Comparison of ENCODE assay signal across 8 mouse cellular contexts in genomic region chr12:25095974-25096639, GRCm38 (mm10). TPM values are rescaled to one million over a fixed set of nuclear protein-coding genes. Genes with fewer than 3 reads are reported as not detected.
A peak's percentile ranks its signal among the peaks of the same experiment; 100 is the strongest.
DNase-seq lines count a peak whose midpoint lies in the region; ATAC-seq and TF ChIP-seq lines count a peak whose summit lies in the region.

No protein-coding gene starts in this region.

- peak; percentile 91 for ATAC-seq in activated CD4-positive, CD25-positive, alpha-beta regulatory T cell, adult 4 months

- H3K4me1 ChIP-seq in cortical plate, adult 2 months (ENCODE audit: control insufficient read depth, insufficient read depth, low read length) = no peaks in the 10 kb centered on the region; the same call in 1 of the 2 replicates

- peak overlapping the region; percentile 92 for H3K4me3 ChIP-seq in cortical plate, adult 2 months (ENCODE audit: insufficient read depth, low read length)
- peak overlapping the region; percentile 65 for H3K4me3 ChIP-seq in left cerebral cortex, adult 2 months
- H3K4me3 ChIP-seq in macrophage (ENCODE audit: inconsistent target) = peak overlapping the region; percentile 96

- TF ChIP-seq POLR2A in cortical plate, adult 2 months (IDR thresholded peaks at IDR 0.05; ENCODE audit: extremely low read depth, insufficient read depth, low read length) = peak; percentile 99

- no peak for TF ChIP-seq CTCF in cortical plate, adult 2 months (IDR thresholded peaks at IDR 0.05; ENCODE audit: extremely low read depth, insufficient read depth, low read length)
- no peak; the same call in 1 of the 2 replicates for TF ChIP-seq CTCF in left cerebral cortex, adult 2 months (IDR thresholded peaks at IDR 0.05)

- H3K27ac ChIP-seq in cortical plate, adult 2 months (ENCODE audit: insufficient read depth, low read length) = peak overlapping the region; percentile 61
- H3K27ac ChIP-seq in left cerebral cortex, adult 2 months = peak overlapping the region; percentile 90
- H3K27ac ChIP-seq in macrophage = peak overlapping the region; percentile 90

- intact Hi-C loops in left cerebral cortex, adult 2 months (cut with DNase I) = loop anchor here (5.0 to 10.0 kb wide), 7 partner anchors 246 to 996 kb away; no protein-coding TSS in a partner anchor

- peak; percentile 94 for DNase-seq in gastrocnemius, adult 8-10 months (ENCODE audit: low spot score in 2 of 2)
- DNase-seq in hindlimb bud, embryonic 11.5 days (ENCODE audit: extremely low spot score, low read depth, low spot score) = peak; percentile 94
- peak; percentile 97 for DNase-seq in left cerebral cortex, adult 2 months (ENCODE audit: extremely low spot score in 1 of 2, low spot score in 2 of 2)
- DNase-seq in retina, postnatal 7 days (ENCODE audit: low read depth, low spot score) = peak; percentile 87
- peak; percentile 96 to 98 for DNase-seq in urinary bladder, adult 18-20 months (ENCODE audit: low spot score in 2 of 2)

- under 1% methylated on average over 37 of the region's 41 CpGs for WGBS in macrophage (ENCODE audit: missing documents)

- H3K79me2 ChIP-seq in macrophage (ENCODE audit: inconsistent target) = peaks cover 39% of the 10 kb centered on the region

- no peaks in the 10 kb centered on the region for H3K36me3 ChIP-seq in macrophage (ENCODE audit: inconsistent target)

RNA-seq across cellular contexts. Expression of gene Id2, which starts 0.8 kb away (rescaled TPM):
- polyA plus RNA-seq in activated CD4-positive, CD25-positive, alpha-beta regulatory T cell, adult 4 months (2017; shearing (Covaris generic)) = 100 to 1,000 TPM; 302 to 334 TPM
- 219 and 224 TPM in 2 replicates for polyA plus RNA-seq in cortical plate, adult 2 months (2012; rRNA removed)
- 1 to 10 TPM; 1.1 to 1.8 (median 1.3) TPM for total RNA-seq in gastrocnemius, adult 8-10 months (2022)
- 100 to 1,000 TPM; 140 to 167 TPM for total RNA-seq in left cerebral cortex, adult 2 months (2021)
- total RNA-seq in macrophage (2018; cell fraction: chromatin; rRNA removed) = 100 to 1,000 TPM in 25 of 26 experiments, 10 to 100 TPM in 1; 83.2 to 456 (median 269) TPM
- total RNA-seq in macrophage (2018; cell fraction: cytosol; rRNA removed) = 100 to 1,000 TPM; 163 to 916 (median 449) TPM
- total RNA-seq in macrophage (2018; cell fraction: nucleus; rRNA removed) = 100 to 1,000 TPM; 117 to 702 (median 548) TPM
- polyA plus RNA-seq in macrophage (2018) = 163 to 453 TPM (median 232 TPM) in 3 replicates

Comparison
In these comparisons a context has a peak if more than half of its experiments do, and no peak if none do; other contexts are left out.
1. Peak in every context shown above with its lines: DNase-seq, ATAC-seq, H3K4me3 ChIP-seq and H3K27ac ChIP-seq.